14 mouse cellular contexts compared by ENCODE assay signal in the genomic region with DNA sequence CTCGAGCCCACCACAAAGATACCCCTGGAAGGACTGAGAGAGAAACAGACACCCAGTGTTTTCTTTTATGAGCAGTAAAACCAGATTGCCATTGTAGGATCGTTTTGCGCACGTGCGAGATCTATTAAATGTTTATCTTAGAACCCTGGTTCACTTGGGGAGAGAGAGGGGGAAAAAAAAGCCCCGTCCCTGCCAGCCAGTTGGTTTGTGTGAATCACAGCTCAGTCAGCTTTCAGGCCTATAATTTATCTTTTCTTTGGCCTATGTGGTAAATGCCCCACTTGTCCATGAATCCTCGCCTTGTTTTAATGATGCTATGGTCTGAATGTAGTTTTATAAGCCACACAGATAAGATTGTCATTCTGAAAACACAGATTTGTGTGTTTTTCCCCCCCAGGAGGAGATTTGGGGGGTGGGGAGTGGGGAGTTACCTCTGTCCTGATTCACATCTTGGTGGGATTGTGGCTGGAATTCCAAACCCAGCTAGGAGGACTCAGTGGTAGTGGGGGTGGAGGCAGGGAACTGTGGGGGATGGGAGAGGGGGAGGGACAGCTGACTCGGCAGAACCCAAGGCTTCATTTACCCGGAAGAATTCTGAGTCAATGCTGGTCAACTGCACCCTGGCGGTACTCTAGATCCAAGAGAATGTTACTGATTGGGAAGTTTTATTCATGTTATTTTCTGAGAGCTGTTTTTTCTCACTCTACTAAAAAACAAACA. TPM values are rescaled to one million over a fixed set of nuclear protein-coding genes. Genes with fewer than 3 reads are reported as not detected.
DNase-seq lines count a peak whose midpoint lies in the region; ATAC-seq lines count a peak whose summit lies in the region.
"Had no signal": no experiment of that assay in that cellular context is flagged by ENCODE, and none has a peak within 500 bp of the region (broad histone marks: within the 10 kb centered on the region; RNA-seq: fewer than 3 reads in every experiment).

No protein-coding gene starts in this region.

- no peak overlapping the region for H3K4me3 ChIP-seq in neural tube, embryonic 11.5 days (ENCODE audit: low read depth, low read length)
- H3K4me3 ChIP-seq in embryonic facial prominence, embryonic 10.5 days, result no peak overlapping the region
- H3K4me3 ChIP-seq in neural tube, embryonic 15.5 days (replicated peaks), result no peak overlapping the region

- H3K9ac ChIP-seq in neural tube, embryonic 11.5 days (ENCODE audit: low read length), result no peak overlapping the region
- H3K9ac ChIP-seq in neural tube, embryonic 15.5 days (replicated peaks), result 0 out of 2 replicates have a peak overlapping the region, but pooled peaks have one; percentile 9

- no peak for ATAC-seq in neural tube, embryonic 11.5 days (ENCODE audit: insufficient read depth, low FRiP score, low TSS enrichment)
- no peak for ATAC-seq in neural tube, embryonic 15.5 days (ENCODE audit: low FRiP score)

- peaks cover 6% of the 10 kb centered on the region; the same call in 1 of the 2 replicates for H3K4me1 ChIP-seq in neural tube, embryonic 11.5 days (ENCODE audit: control insufficient read depth, insufficient read depth, low read length)
- H3K4me1 ChIP-seq in embryonic facial prominence, embryonic 10.5 days, result peaks cover 57% of the 10 kb centered on the region
- peaks cover 47% of the 10 kb centered on the region for H3K4me1 ChIP-seq in neural tube, embryonic 15.5 days

- H3K4me2 ChIP-seq in neural tube, embryonic 11.5 days (ENCODE audit: low read depth), result no peak overlapping the region
- 0 out of 2 replicates have a peak overlapping the region, but pooled peaks have one; percentile 3 for H3K4me2 ChIP-seq in neural tube, embryonic 15.5 days

- DNase-seq in embryo, embryonic 11 days, result peak; percentile 56
- no peak for DNase-seq in embryo, embryonic 9.5 days (ENCODE audit: extremely low spot score)
- peak; percentile 16 for DNase-seq in neural tube, embryonic 11.5 days (ENCODE audit: low spot score)
- DNase-seq in neural tube, embryonic 10.5 days (ENCODE audit: extremely low spot score, low spot score), result no peak
- peak; percentile 36 for DNase-seq in embryonic facial prominence, embryonic 10.5 days (ENCODE audit: low spot score)
- no peak for DNase-seq in c-Kit-positive CD71-positive TER-119-positive erythroid progenitor cells, embryonic 14.5 days (ENCODE audit: low spot score)
- DNase-seq in thymus, postnatal 14 days, result no peak
- DNase-seq: adrenal gland, postnatal 10 days; heart, adult 18-20 months; heart, postnatal 14 days; kidney, adult 11 months; lung, adult 2 months had no signal

- WGBS in neural tube, embryonic 11.5 days, result 28% methylated on average over 10 of the region's 10 CpGs
- 39% methylated on average over 10 of the region's 10 CpGs for WGBS in embryonic facial prominence, embryonic 10.5 days
- WGBS in neural tube, embryonic 15.5 days, result 24% methylated on average over 10 of the region's 10 CpGs

- H3K9me3 ChIP-seq in neural tube, embryonic 11.5 days (ENCODE audit: control insufficient read depth, low read length), result no peaks in the 10 kb centered on the region
- no peaks in the 10 kb centered on the region for H3K9me3 ChIP-seq in embryonic facial prominence, embryonic 10.5 days
- H3K9me3 ChIP-seq in neural tube, embryonic 15.5 days (replicated peaks), result no peaks in the 10 kb centered on the region

- H3K36me3 ChIP-seq in neural tube, embryonic 11.5 days (ENCODE audit: control insufficient read depth, insufficient read depth, low read length), result no peaks in the 10 kb centered on the region
- no peaks in the 10 kb centered on the region for H3K36me3 ChIP-seq in embryonic facial prominence, embryonic 10.5 days (replicated peaks)
- no peaks in the 10 kb centered on the region for H3K36me3 ChIP-seq in neural tube, embryonic 15.5 days

- no peaks in the 10 kb centered on the region for H3K27me3 ChIP-seq in neural tube, embryonic 11.5 days (ENCODE audit: control insufficient read depth, insufficient read depth, low read length)
- H3K27me3 ChIP-seq in embryonic facial prominence, embryonic 10.5 days (replicated peaks; ENCODE audit: low read depth, poor library complexity, severe bottlenecking), result peaks cover 34% of the 10 kb centered on the region
- H3K27me3 ChIP-seq in neural tube, embryonic 15.5 days (replicated peaks), result no peaks in the 10 kb centered on the region

- H3K27ac ChIP-seq in neural tube, embryonic 11.5 days (ENCODE audit: low read depth, low read length), result no peak overlapping the region
- H3K27ac ChIP-seq in embryonic facial prominence, embryonic 10.5 days (replicated peaks), result 0 out of 2 replicates have a peak overlapping the region, but pooled peaks have one; percentile 10
- peak overlapping the region; percentile 23; the same call in 1 of the 2 replicates for H3K27ac ChIP-seq in neural tube, embryonic 15.5 days (replicated peaks)
- H3K27ac ChIP-seq: stomach, postnatal 0 days had no signal

RNA-seq across cellular contexts. Expression of gene Bcas1, which starts 23.8 kb away (rescaled TPM):
- polyA plus RNA-seq in neural tube, embryonic 11.5 days (2014; fragmentation: Nextera tagmentation; extraction: Ambion mirVana), result 1.0 and 1.2 TPM in 2 replicates
- polyA plus RNA-seq in embryonic facial prominence, embryonic 10.5 days (2016; fragmentation: Nextera tagmentation; extraction: Ambion mirVana), result 0.92 and 1.2 TPM in 2 replicates
- 9.2 and 10.6 TPM in 2 replicates for polyA plus RNA-seq in neural tube, embryonic 15.5 days (2015; fragmentation: Nextera tagmentation; extraction: Ambion mirVana)

Comparison
In these comparisons a context has a peak if more than half of its experiments do, and no peak if none do; other contexts are left out.
1. DNase-seq: peak in embryo, embryonic 11 days (single experiment), neural tube, embryonic 11.5 days (single experiment) and embryonic facial prominence, embryonic 10.5 days (single experiment); none in embryo, embryonic 9.5 days (single experiment), neural tube, embryonic 10.5 days (single experiment), c-Kit-positive CD71-positive TER-119-positive erythroid progenitor cells, embryonic 14.5 days (single experiment) and thymus, postnatal 14 days (single experiment).